Mouse (Mus musculus) heart, embryonic 10.5 days (tissue): ENCODE measurements around the gene Kif21b. TPM values are rescaled to one million over a fixed set of nuclear protein-coding genes. Genes with fewer than 3 reads are reported as not detected.

Source experiments
- DNase-seq: peaks from one replicate; pipeline ENCODE4 v3.0.0-alpha.2; 2017; ENCODE audit warnings: low spot score
- H3K27ac ChIP-seq: fragments of 300-500 bp; sonication (generic); 2 replicates; pipeline ENCODE4 v1.5.1; 2016; ENCODE audit warnings: mild to moderate bottlenecking
- H3K27me3 ChIP-seq: fragments of 300-500 bp; sonication (generic); 2 replicates; pipeline ENCODE4 v1.6.1; 2016; ENCODE audit warnings: mild to moderate bottlenecking; ENCODE audit not compliant: poor library complexity, insufficient read depth, severe bottlenecking
- H3K36me3 ChIP-seq: fragments of 300-500 bp; sonication (generic); 2 replicates; pipeline ENCODE4 v1.6.1; 2016; ENCODE audit warnings: mild to moderate bottlenecking, moderate library complexity
- H3K4me1 ChIP-seq: fragments of 300-500 bp; sonication (generic); 2 replicates; pipeline ENCODE4 v1.6.1; 2016; ENCODE audit warnings: mild to moderate bottlenecking
- H3K4me3 ChIP-seq: fragments of 300-500 bp; sonication (generic); 2 replicates; pipeline ENCODE4 v1.5.1; 2016; ENCODE audit warnings: mild to moderate bottlenecking, moderate library complexity
- H3K9me3 ChIP-seq: fragments of 300-500 bp; sonication (generic); 2 replicates; pipeline ENCODE4 v1.6.1; 2016; ENCODE audit warnings: mild to moderate bottlenecking, moderate library complexity
- WGBS: fragments of 180-500 bp; shearing (Covaris S2); methylation state at CpG from one replicate; pipeline ENCODE4 v1.1.7; 2016; 5-methylcytosine and 5-hydroxymethylcytosine counted together
- polyA plus RNA-seq: library from polyadenylated mRNA; unstranded; fragments of >200 nt; fragmentation: Nextera tagmentation; extraction: Ambion mirVana; gene quantifications from 2 replicates; pipeline ENCODE4 v1.2.1, GENCODE M21; 2016

The Kif21b gene
- polyA plus RNA-seq, 1 experiment from 2014 or later = 5.4 TPM

DNA sequence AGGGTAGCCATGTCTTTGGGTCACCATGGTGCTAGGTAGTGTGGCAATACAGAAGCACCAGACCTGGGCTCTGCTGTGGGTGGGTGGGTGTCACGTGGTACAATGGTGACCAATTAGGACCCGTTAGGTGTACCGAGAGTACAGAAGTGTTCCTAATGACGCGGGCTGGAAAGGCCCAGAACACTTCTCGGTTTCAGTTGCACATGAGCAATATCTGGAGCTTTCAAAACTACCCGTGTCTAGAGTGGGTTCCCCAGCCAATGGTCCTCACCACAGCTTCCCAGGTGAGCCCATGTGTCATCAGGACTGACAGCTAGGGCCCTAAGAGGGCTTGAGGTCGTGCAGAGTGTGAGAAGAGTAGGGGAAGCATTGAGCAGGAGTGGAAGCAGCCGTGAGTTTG lies 14.1 kb upstream of the Kif21b start:
- no peak for DNase-seq
- H3K36me3 ChIP-seq = no peaks in the 10 kb centered on the region
- 81% methylated on average over 9 of the region's 9 CpGs for WGBS
- no peaks in the 10 kb centered on the region for H3K9me3 ChIP-seq
- no peak overlapping the region for H3K27ac ChIP-seq
- H3K4me1 ChIP-seq = peaks cover 24% of the 10 kb centered on the region
- H3K4me3 ChIP-seq = no peak overlapping the region
- H3K27me3 ChIP-seq = peaks cover 23% of the 10 kb centered on the region; the same call in 1 of the 2 replicates

- WGBS = 44% methylated on average over 8 of the region's 8 CpGs
- Histone ChIP-seq H3K36me3 (no peaks in the 10 kb centered on the region), H3K27ac (no peak overlapping the region), H3K27me3 (peaks cover 25% of the 10 kb centered on the region; the same call in 1 of the 2 replicates), H3K4me3 (no peak overlapping the region), H3K9me3 (no peaks in the 10 kb centered on the region), H3K4me1 (peaks cover 29% of the 10 kb centered on the region)
- DNase-seq = no peak
Measured at GRCm38 (mm10) chr1:136118875-136119274, 12.3 kb upstream of the Kif21b start.

GRCm38 (mm10) chr1:136119571-136120262 lies 11.5 kb upstream of the Kif21b start:
- no peak overlapping the region for H3K4me3 ChIP-seq
- no peak for DNase-seq
- no peaks in the 10 kb centered on the region for H3K9me3 ChIP-seq
- 0 out of 2 replicates have a peak overlapping the region, but pooled peaks have one; percentile 4 for H3K27ac ChIP-seq
- 81% methylated on average over 7 of the region's 7 CpGs for WGBS
- H3K36me3 ChIP-seq = no peaks in the 10 kb centered on the region
- peaks cover 25% of the 10 kb centered on the region for H3K27me3 ChIP-seq
- H3K4me1 ChIP-seq = peaks cover 38% of the 10 kb centered on the region

DNA sequence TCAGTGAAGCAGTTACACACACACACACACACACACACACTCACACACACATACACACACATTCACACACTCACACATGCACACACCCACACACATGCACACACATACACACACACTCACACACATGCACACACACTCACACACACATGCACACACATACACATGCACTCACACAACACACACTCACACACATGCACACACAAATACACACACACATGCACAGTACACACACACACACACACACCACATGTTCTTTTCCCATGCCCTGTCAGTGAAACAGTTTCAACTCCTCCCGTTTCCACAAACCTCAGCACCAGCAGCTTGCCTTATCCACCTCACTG lies 11.0 kb upstream of the Kif21b start:
- 0 out of 2 replicates have a peak overlapping the region, but pooled peaks have one; percentile 4 for H3K27ac ChIP-seq
- H3K9me3 ChIP-seq = no peaks in the 10 kb centered on the region
- H3K4me1 ChIP-seq = peaks cover 40% of the 10 kb centered on the region
- H3K36me3 ChIP-seq = no peaks in the 10 kb centered on the region
- DNase-seq = no peak
- 19% methylated on average over 1 of the region's 1 CpGs for WGBS
- peaks cover 25% of the 10 kb centered on the region for H3K27me3 ChIP-seq
- no peak overlapping the region for H3K4me3 ChIP-seq

- Histone ChIP-seq H3K27ac (no peak overlapping the region), H3K27me3 (peaks cover 25% of the 10 kb centered on the region), H3K4me3 (no peak overlapping the region), H3K4me1 (peaks cover 40% of the 10 kb centered on the region), H3K36me3 (no peaks in the 10 kb centered on the region), H3K9me3 (no peaks in the 10 kb centered on the region)
- 40% methylated on average over 6 of the region's 6 CpGs for WGBS
- no peak for DNase-seq
Measured at GRCm38 (mm10) chr1:136120785-136121184, 10.4 kb upstream of the Kif21b start.

- Histone ChIP-seq H3K9me3 (no peaks in the 10 kb centered on the region), H3K27me3 (peaks cover 23% of the 10 kb centered on the region), H3K4me1 (peaks cover 46% of the 10 kb centered on the region), H3K4me3 (no peak overlapping the region), H3K36me3 (no peaks in the 10 kb centered on the region), H3K27ac (no peak overlapping the region)
- no peak for DNase-seq
- 86% methylated on average over 8 of the region's 8 CpGs for WGBS
Measured at GRCm38 (mm10) chr1:136122030-136122429, 9.2 kb upstream of the Kif21b start.

DNA sequence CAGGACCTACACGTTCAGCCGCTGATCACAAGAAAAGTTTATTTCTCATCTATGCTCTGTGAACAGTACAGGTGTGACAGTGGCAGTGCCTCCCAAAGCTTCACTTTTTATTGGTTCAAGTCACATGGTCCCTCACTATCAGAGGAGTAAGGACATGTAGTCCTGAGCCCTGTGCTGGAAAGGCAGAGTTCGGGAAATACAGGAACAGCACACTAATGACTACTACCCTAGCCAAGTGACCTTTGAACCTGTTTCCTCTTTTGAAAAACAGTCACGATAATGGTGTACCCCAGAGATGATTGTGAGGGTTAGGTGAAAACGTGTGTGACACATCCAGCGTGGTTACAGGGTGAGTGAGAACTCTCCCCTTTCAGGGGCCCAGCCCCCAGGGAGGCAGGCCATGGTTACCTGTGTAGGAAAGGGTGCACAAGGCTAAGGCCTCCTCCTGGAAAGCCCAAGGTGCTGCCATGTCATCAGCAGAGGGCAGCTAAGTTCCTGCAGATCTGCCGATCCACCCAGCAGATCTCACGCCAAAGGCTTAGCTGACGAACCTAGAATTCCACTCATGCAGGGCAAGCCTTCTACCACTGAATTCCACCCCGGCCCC lies 4.9 kb upstream of the Kif21b start:
- no peak for DNase-seq
- 71% methylated on average over 10 of the region's 10 CpGs for WGBS
- peaks cover 9% of the 10 kb centered on the region for H3K27me3 ChIP-seq
- H3K4me1 ChIP-seq = peaks cover 62% of the 10 kb centered on the region
- H3K27ac ChIP-seq = no peak overlapping the region
- H3K9me3 ChIP-seq = no peaks in the 10 kb centered on the region
- H3K36me3 ChIP-seq = no peaks in the 10 kb centered on the region
- H3K4me3 ChIP-seq = no peak overlapping the region

DNA sequence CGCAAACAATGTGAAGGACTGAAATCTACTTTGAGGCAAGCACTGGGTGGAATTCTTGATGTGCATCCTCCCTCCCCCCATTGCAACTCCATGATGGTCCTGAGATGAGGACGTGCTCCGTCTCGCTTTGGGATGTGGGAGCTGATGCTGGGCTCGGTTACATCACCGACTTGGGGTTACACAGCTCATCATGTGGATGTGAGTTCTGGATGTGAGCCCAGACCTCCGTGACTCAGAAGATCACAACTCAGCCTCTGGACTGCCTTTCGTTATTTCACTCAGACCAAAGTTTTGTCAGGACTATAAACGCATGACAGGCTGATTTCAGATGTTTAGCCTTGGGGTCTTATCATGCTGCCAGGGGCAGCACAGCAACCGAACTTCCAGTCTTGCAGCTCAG lies 4.3 kb upstream of the Kif21b start:
- Histone ChIP-seq H3K27me3 (peaks cover 9% of the 10 kb centered on the region), H3K27ac (no peak overlapping the region), H3K9me3 (no peaks in the 10 kb centered on the region), H3K4me3 (no peak overlapping the region), H3K36me3 (no peaks in the 10 kb centered on the region), H3K4me1 (peaks cover 68% of the 10 kb centered on the region)
- no peak for DNase-seq
- 64% methylated on average over 10 of the region's 10 CpGs for WGBS

DNA sequence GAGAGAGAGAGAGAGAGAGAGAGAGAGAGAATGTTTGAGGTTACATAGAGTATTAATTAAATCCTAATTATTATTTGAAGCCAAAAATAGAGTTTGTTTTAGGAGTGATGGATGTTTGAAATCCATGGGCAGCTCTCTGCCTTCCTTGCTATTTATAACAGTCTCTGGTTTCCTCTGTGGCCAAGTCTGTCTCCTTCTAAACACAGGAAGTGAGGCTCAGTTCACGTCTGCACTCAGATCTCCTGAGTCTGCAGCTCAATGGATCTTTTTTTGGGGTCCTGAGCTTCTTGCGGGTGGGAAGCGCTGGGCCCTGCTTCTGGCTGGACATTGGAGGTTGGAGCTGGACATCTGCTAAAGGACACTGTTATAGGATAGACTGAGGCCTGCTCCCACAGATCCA lies 3.3 kb upstream of the Kif21b start:
- Histone ChIP-seq H3K9me3 (no peaks in the 10 kb centered on the region), H3K36me3 (no peaks in the 10 kb centered on the region), H3K27ac (peak overlapping the region; percentile 77), H3K4me3 (no peak overlapping the region), H3K27me3 (peaks cover 6% of the 10 kb centered on the region), H3K4me1 (peaks cover 78% of the 10 kb centered on the region)
- no peak for DNase-seq
- 42% methylated on average over 3 of the region's 3 CpGs for WGBS

DNA sequence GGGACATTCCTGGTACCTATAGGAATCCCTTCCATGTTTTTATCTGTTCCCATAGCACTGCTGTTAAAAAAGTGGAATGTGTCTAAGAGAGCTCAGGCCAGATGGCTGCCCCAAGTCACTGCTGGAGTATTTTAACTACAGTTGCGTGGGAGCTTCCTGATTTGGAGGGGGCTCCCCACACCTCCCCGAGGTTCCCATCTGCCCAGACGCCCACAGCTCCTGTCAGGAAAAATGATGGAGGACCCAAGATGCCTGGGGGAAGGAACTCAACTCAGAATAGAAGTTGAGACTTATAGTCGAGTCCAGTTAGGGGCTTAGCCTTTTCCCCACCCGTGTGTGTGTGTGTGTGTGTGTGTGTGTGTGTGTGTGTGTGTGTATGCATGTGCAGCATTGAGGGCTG lies 2.8 kb upstream of the Kif21b start:
- Histone ChIP-seq H3K27ac (peak overlapping the region; percentile 77), H3K9me3 (no peaks in the 10 kb centered on the region), H3K4me1 (peaks cover 83% of the 10 kb centered on the region), H3K36me3 (no peaks in the 10 kb centered on the region), H3K27me3 (peaks cover 10% of the 10 kb centered on the region), H3K4me3 (no peak overlapping the region)
- no peak for DNase-seq
- WGBS = 46% methylated on average over 5 of the region's 5 CpGs

DNA sequence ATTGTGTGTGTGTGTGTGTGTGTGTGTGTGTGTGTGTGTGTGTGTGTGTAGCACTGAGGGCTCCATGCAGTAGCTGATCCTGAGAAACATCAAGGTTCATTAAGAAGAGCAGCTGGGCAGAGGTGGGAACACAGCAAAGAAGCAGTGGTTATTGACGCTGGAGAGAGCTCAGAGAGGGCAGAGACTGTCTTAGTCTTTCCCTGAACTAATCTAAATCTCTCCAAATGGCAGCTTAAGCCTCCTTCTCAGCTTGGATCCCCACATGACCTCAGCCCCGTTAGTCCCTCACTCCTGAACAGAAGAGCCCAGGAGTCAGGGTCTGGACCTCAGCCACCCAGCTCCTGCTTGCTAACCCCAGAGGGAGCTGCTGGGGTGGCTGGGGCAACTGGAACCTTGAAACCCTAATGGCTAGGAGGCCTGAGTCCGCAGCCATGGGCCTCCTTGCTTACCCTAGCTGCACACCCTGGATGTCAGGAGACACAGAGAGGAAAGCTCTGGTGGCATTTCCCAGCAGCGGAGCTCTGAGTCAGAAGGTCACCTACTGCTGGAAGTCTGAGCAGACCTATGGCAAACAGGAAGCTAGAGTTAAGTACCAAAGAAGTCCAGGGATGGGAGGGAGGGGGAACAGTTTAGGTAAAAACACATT lies 2.1 kb upstream of the Kif21b start:
- 42% methylated on average over 4 of the region's 4 CpGs for WGBS
- Histone ChIP-seq H3K36me3 (no peaks in the 10 kb centered on the region), H3K9me3 (no peaks in the 10 kb centered on the region), H3K27me3 (peaks cover 10% of the 10 kb centered on the region), H3K4me3 (no peak overlapping the region), H3K27ac (peak overlapping the region; percentile 65), H3K4me1 (peaks cover 83% of the 10 kb centered on the region)
- no peak for DNase-seq

DNA sequence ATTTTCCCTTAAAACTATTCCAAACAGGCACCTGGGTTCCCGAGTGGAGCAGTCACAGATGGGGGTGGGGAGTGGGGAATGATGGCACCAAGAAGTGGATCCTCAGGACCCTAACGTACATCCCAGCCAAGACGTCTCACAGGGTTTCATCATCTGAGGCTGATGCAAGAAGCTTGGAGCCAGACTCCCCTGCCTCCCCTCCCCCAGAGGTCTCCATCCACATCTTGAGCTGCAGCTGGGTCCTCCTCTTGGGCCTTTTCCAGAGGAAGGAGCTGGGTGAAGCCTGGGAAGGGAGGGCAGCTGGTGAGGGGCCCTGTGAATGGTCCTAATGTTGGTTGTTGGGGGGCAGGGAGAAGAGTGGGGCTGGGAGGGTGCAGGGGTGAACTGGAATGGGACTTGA lies 1.1 kb upstream of the Kif21b start:
- no peak overlapping the region for H3K27ac ChIP-seq
- H3K36me3 ChIP-seq = no peaks in the 10 kb centered on the region
- H3K4me3 ChIP-seq = no peak overlapping the region
- WGBS = 63% methylated on average over 3 of the region's 3 CpGs
- no peak for DNase-seq
- H3K27me3 ChIP-seq = peaks cover 10% of the 10 kb centered on the region; the same call in 1 of the 2 replicates
- H3K4me1 ChIP-seq = peaks cover 84% of the 10 kb centered on the region
- no peaks in the 10 kb centered on the region for H3K9me3 ChIP-seq

- peak; percentile 85 for DNase-seq
- H3K4me3 ChIP-seq = peak overlapping the region; percentile 95
- H3K4me1 ChIP-seq = peaks cover 96% of the 10 kb centered on the region
- WGBS = under 1% methylated on average over 43 of the region's 43 CpGs
- no peaks in the 10 kb centered on the region for H3K9me3 ChIP-seq
- H3K36me3 ChIP-seq = no peaks in the 10 kb centered on the region
- peaks cover 10% of the 10 kb centered on the region; the same call in 1 of the 2 replicates for H3K27me3 ChIP-seq
- H3K27ac ChIP-seq = peak overlapping the region; percentile 91
Measured at GRCm38 (mm10) chr1:136131603-136132291, 558 bp downstream of the Kif21b start.
